Mouse (Mus musculus) brown adipose tissue, adult 24 weeks (tissue): Measurements from ENCODE around the gene Gm11042. TPM values are rescaled to one million over a fixed set of nuclear protein-coding genes. Genes with fewer than 3 reads are reported as not detected.

Source experiments
- H3K27ac ChIP-seq: fragments of 200-500 bp; replicated peaks from 2 replicates; pipeline ENCODE4 v1.5.1; 2012; ENCODE audit warnings: low read depth, mild to moderate bottlenecking, low read length
- H3K4me1 ChIP-seq: fragments of 200-500 bp; 2 replicates; pipeline ENCODE4 v1.6.1; 2012; ENCODE audit warnings: low read length, mixed read lengths; ENCODE audit not compliant: control insufficient read depth, insufficient read depth, insufficient read length
- H3K4me3 ChIP-seq: fragments of 200-500 bp; 2 replicates; pipeline ENCODE4 v1.5.1; 2012; ENCODE audit warnings: low read depth, mild to moderate bottlenecking, low read length, moderate library complexity; ENCODE audit not compliant: insufficient read depth
- polyA plus RNA-seq: library from polyadenylated mRNA; stranded (reverse); fragments of >200 nt; gene quantifications from 2 replicates; pipeline ENCODE4 v1.2.4, GENCODE M21; 2012; ENCODE audit not compliant: missing spikeins, insufficient read depth, insufficient read length

The Gm11042 gene
- polyA plus RNA-seq, 1 experiment, result not detected

GRCm38 (mm10) chr12:74312611-74313010 lies 3.6 kb downstream of the Gm11042 start:
- H3K4me3 ChIP-seq, result no peak overlapping the region
- no peak overlapping the region for H3K27ac ChIP-seq
- no peaks in the 10 kb centered on the region for H3K4me1 ChIP-seq

DNA sequence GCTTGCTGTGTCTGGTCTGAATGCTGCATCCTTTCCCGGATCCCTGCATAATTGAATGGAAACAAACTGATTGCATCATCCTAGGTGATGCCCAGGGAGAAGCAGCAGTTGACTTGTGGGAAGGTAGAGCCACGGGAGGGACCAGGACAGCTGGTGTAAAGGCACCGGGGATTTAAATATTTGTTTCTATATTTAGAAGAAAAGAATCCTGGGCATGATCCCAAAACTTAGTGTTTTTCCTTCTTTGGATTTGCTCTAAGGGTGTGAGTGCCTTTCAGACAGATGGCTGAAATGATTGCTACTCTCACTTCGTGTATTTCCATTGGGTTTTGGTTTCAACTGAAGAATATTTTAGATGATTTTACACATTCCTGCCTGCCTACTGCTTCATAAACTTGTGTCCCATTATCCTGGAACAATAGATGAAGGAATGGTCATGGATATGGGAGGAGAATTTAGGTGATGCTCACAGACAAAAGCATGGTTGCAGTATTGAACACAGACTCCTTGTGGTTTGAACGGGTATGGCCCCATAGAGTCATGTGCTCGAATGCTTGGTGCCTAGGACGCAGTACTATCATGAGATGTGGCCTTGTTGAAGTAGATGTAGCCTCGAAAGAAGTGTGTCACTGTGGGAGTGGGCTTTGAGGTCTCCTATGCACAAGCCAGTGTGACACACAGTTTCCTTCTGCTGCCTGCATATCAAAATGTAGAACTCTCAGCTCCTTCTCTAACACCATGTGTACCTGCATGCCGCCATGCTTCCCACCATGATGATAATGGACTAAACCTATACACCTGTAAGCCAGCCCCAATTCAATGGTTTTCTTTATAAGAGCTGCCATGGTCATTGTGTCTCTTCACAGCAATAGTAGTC lies 12.5 kb downstream of the Gm11042 start:
- Histone ChIP-seq H3K27ac (no peak overlapping the region), H3K4me3 (no peak overlapping the region), H3K4me1 (no peaks in the 10 kb centered on the region)

GRCm38 (mm10) chr12:74301559-74301958 lies 14.6 kb downstream of the Gm11042 start:
- Histone ChIP-seq H3K27ac (no peak overlapping the region), H3K4me3 (no peak overlapping the region), H3K4me1 (no peaks in the 10 kb centered on the region)

DNA sequence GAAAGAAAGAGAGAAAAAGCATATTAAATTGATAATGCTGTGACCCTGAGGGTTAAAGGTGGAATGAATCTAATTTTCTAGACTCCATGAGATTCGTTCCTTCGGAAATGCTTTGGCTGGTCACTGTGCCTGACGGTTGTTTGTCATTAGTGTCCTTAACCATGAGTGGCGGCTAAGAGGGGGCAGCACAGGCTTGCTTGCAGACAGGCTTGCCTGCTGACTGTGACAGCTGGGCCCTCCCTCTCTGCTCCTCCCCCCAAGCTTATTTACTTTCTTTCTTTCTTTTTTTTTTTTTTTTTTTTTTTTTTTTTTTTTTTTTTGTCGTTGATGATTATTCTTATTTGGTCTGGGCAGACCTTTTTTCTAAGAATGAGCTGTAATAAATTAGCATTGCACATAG lies 19.8 kb downstream of the Gm11042 start:
- no peaks in the 10 kb centered on the region for H3K4me1 ChIP-seq
- H3K27ac ChIP-seq, result no peak overlapping the region
- H3K4me3 ChIP-seq, result no peak overlapping the region

- H3K27ac ChIP-seq, result no peak overlapping the region
- no peaks in the 10 kb centered on the region for H3K4me1 ChIP-seq
Observed at GRCm38 (mm10) chr12:74293624-74294023, 22.6 kb downstream of the Gm11042 start.

DNA sequence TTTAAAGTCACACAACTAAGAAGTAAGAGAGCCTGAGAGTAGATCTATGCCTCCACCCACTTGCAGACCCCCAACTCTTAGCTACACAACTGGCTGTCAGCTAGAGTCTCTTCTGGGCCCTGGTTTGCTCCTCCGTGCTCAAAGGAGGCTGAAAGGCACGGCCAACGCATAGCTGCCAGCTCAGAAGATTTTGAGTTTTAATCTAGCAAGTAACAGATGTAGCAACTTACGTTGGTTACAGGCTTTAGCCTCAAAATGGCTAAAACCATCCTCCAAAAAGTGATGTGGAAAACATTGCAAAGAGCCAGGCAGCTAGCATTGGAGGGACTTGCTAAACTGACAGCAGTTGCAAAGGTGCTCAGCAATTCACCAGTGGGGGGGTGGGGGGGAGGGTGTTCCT lies 25.2 kb downstream of the Gm11042 start:
- Histone ChIP-seq H3K4me1 (no peaks in the 10 kb centered on the region), H3K27ac (no peak overlapping the region), H3K4me3 (no peak overlapping the region)

More at GRCm38 (mm10) chr12:74293624-74294023, 22.6 kb downstream of the Gm11042 start:
- no peak overlapping the region for H3K4me3 ChIP-seq

GRCm38 (mm10) chr12:74284685-74285054 lies 31.5 kb downstream of the Gm11042 start:
- Histone ChIP-seq H3K4me1 (peaks cover 2% of the 10 kb centered on the region), H3K27ac (no peak overlapping the region), H3K4me3 (no peak overlapping the region)

GRCm38 (mm10) chr12:74284020-74284684 lies 32.0 kb downstream of the Gm11042 start:
- H3K4me3 ChIP-seq, result no peak overlapping the region; the same call in 1 of the 2 replicates

DNA sequence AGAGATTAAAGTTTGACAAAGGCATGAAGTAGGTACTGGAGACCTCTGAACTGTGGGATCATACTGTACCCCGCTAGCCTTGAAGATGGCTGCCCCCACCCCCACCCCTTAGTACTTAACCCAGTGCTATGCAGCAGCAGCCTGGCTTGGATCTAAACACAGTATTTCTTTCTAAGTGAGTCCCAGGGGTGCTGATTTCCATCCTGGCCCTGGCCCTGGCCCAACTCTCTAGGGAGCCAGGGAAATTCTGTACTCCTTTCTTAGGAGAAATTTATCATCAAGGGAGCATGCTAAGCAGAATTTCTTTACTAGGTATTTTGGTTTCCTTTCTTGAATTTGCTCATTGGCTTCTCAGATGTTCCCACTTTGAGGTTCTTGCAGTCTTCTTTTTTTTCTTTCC lies 33.3 kb downstream of the Gm11042 start:
- no peak overlapping the region for H3K4me3 ChIP-seq
- H3K4me1 ChIP-seq, result peaks cover 2% of the 10 kb centered on the region
- no peak overlapping the region for H3K27ac ChIP-seq

More at GRCm38 (mm10) chr12:74284020-74284684, 32.0 kb downstream of the Gm11042 start:
- Histone ChIP-seq H3K27ac (no peak overlapping the region), H3K4me1 (peaks cover 2% of the 10 kb centered on the region)

DNA sequence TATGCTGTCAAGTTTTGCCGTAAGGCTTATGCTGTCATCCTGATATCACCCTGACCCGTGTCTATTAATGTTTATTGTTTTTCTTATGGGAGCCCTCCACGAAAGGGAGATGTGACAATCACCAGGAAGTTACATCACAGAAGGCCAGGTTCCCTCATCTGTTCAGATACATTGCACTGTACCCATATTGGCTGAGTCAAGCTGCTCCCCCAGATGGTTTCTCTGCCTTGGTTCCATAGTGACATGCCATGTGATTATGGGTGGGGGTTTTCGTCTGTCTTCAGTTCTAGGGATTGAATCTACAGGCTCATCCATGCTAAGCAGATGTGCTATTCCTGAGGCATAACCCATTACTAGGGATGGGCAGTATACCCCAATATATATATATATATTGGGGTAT lies 34.8 kb downstream of the Gm11042 start:
- peaks cover 2% of the 10 kb centered on the region for H3K4me1 ChIP-seq
- H3K4me3 ChIP-seq, result no peak overlapping the region
- no peak overlapping the region for H3K27ac ChIP-seq

DNA sequence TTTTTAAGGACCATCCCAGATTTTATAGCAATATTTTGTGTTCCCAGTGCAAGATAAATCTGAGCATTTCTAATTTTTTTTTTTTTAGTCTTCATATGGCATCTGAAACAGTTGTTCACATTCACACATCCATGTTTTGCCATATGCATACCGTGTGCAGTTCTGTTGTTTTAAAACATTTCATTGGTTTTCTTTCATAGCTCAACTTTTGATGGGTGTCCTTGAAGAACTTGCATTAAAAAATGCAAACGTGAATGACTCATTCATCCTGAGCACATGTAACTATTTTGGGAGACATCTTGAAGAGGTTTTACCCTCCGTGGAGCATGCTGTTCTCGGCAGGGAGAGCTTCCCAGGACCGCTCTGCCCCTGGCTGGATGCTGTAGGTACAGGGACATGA lies 38.9 kb downstream of the Gm11042 start:
- no peaks in the 10 kb centered on the region for H3K4me1 ChIP-seq
- no peak overlapping the region for H3K27ac ChIP-seq
- H3K4me3 ChIP-seq, result no peak overlapping the region

- H3K4me1 ChIP-seq, result no peaks in the 10 kb centered on the region
- H3K27ac ChIP-seq, result no peak overlapping the region
Observed at GRCm38 (mm10) chr12:74272545-74272944, 43.6 kb downstream of the Gm11042 start.

GRCm38 (mm10) chr12:74268644-74269285 lies 47.4 kb downstream of the Gm11042 start:
- Histone ChIP-seq H3K4me3 (no peak overlapping the region), H3K27ac (no peak overlapping the region), H3K4me1 (no peaks in the 10 kb centered on the region)

More at GRCm38 (mm10) chr12:74272545-74272944, 43.6 kb downstream of the Gm11042 start:
- no peak overlapping the region for H3K4me3 ChIP-seq

DNA sequence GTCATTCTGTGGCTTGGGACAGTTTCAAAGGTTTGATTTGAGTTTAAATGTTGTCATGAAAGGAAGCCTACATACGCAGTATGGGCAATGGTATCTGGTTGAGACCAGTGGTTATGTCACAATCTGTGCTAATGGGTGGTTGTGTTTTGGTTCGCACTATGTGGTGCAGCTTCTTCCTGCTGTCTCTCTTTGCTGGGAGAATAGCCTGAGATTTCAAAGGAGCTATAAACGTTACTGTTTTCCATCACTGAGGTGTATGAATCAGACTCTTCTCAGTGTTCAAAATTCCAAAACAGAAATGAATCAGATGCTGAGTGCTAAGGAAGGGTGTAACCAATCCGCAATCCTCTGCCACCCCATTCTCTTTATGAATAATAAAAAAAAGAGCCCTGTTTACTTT lies 49.1 kb downstream of the Gm11042 start:
- Histone ChIP-seq H3K4me3 (no peak overlapping the region), H3K4me1 (no peaks in the 10 kb centered on the region), H3K27ac (no peak overlapping the region)
